Mouse (Mus musculus): Measurements from ENCODE around the gene Usp39. TPM values are rescaled to one million over a fixed set of nuclear protein-coding genes. Genes with fewer than 3 reads are reported as not detected.

The Usp39 gene
- total RNA-seq, 1 experiment, result 76.9 TPM

DNA sequence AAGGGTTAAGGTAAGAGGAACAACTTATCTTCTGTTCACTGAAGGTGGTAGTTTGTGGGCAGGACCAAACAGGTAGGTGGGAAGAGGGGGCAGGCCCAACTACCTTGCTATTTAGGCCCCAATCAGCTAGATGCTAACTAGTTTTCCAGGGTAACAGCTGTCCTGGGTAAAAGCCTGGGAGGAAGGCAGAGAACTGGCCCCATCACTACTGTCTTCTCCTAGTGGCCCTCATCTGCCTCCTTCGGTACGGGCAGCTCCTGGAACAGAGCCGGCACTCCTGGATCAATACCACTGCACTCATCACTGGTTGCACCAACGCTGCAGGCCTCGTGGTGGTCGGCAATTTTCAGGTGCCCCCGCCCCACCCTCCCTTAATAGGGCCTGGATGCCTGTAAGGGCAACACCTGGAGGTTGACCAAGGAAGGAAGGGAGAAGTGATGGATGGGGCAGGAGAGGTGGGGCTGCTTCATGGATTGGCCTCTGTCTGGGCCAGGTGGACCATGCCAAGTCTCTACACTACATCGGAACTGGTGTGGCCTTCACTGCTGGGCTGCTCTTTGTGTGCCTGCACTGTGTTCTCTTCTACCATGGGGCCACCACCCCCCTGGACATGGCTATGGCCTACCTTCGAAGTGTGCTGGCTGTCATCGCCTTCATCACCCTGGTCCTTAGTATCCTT, 13.2 kb upstream of the Usp39 start:
- Histone ChIP-seq H3K9ac (ENCODE audit: insufficient read depth, low read depth, low read length, poor library complexity, severe bottlenecking) (no peak overlapping the region), H3K4me1 (ENCODE audit: control insufficient read depth in 2 of 2, insufficient read depth in 2 of 2, low read length in 2 of 2, poor library complexity in 1 of 2) (peaks cover 0 to 2% of the 10 kb centered on the region in 2 experiments; a peak in 2 of 4 replicates), H3K9me3 (ENCODE audit: control insufficient read depth, insufficient read depth, low read depth, low read length) (no peaks in the 10 kb centered on the region), H3K4me3 (ENCODE audit: insufficient read depth in 1 of 2, low read depth in 1 of 2, low read length in 2 of 2, poor library complexity in 1 of 2, severe bottlenecking in 1 of 2) (no peak overlapping the region), H3K36me3 (ENCODE audit: control insufficient read depth, insufficient read depth, low read length, poor library complexity, severe bottlenecking) (peaks cover 14% of the 10 kb centered on the region), H3K27ac (ENCODE audit: insufficient read depth, low read depth, low read length, poor library complexity, severe bottlenecking) (no peak overlapping the region)
- in situ Hi-C loops (cut with MboI; ENCODE audit: low sequenced_read_pairs in 2 of 2, unreplicated experiment in 2 of 2), result no loop called here
- TF ChIP-seq ZC3H11A (IDR thresholded peaks at IDR 0.05; ENCODE audit: borderline replicate concordance, low read depth, low read length) (no peak), MAFK (IDR thresholded peaks at IDR 0.05; ENCODE audit: insufficient read depth, low read depth, low read length) (no peak), ZNF384 (IDR thresholded peaks at IDR 0.05; ENCODE audit: low read depth, low read length) (no peak), CHD2 (IDR thresholded peaks at IDR 0.05; ENCODE audit: low read depth, low read length) (no peak), HCFC1 (IDR thresholded peaks at IDR 0.05; ENCODE audit: borderline replicate concordance, insufficient read depth, low read length) (no peak)
- no peak for DNase-seq (ENCODE audit: low read depth, low spot score)

DNA sequence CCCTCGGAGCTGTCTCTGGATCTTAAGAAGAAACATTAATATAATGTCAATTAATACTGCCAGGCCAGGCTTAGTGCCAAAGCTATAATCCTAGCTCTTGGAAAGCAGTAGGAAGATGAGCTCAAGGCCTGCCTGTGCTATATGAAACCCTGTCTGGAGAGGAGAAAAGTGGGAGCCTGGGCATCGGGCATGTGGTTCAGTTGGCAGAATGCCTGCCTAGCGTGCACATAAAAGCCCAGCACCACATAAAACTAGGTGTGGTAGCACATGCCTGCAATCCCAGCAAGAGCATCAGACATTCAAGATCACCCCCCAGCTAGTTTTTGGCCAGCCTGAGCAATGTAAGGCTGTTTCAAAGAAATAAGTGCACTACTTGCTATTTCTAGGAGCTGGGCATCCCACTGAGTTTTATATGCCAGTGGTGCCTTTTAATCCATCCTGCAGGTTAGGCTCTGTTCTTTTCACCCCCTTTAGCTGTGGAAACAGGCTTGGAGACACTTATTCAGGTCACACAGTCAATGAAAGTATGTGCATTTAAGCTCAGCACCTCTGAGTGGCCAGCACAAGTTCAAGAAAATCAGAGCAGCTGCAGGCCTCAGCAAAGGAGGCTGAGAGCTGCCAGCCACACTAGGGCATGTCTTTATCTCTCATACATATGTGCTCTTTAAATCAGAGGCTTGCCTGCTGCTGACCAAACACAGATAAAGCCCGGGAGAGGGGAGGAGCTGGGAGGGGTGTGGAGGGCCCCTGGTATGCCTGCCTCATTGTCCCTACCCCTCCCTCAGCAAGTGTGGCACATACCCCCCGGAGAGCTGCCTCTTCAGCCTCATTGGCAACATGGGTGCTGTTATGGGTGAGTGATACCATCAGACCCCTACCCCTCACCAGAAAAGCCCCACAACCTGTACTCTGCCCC, 12.4 kb upstream of the Usp39 start:
- Histone ChIP-seq H3K4me1 (ENCODE audit: control insufficient read depth in 2 of 2, insufficient read depth in 2 of 2, low read length in 2 of 2, poor library complexity in 1 of 2) (peaks cover 0 to 2% of the 10 kb centered on the region in 2 experiments; a peak in 2 of 4 replicates), H3K36me3 (ENCODE audit: control insufficient read depth, insufficient read depth, low read length, poor library complexity, severe bottlenecking) (peaks cover 14% of the 10 kb centered on the region), H3K4me3 (ENCODE audit: insufficient read depth in 1 of 2, low read depth in 1 of 2, low read length in 2 of 2, poor library complexity in 1 of 2, severe bottlenecking in 1 of 2) (no peak overlapping the region), H3K9ac (ENCODE audit: insufficient read depth, low read depth, low read length, poor library complexity, severe bottlenecking) (no peak overlapping the region), H3K9me3 (ENCODE audit: control insufficient read depth, insufficient read depth, low read depth, low read length) (no peaks in the 10 kb centered on the region), H3K27ac (ENCODE audit: insufficient read depth, low read depth, low read length, poor library complexity, severe bottlenecking) (no peak overlapping the region)
- in situ Hi-C loops (cut with MboI; ENCODE audit: low sequenced_read_pairs in 2 of 2, unreplicated experiment in 2 of 2), result no loop called here
- TF ChIP-seq HCFC1 (IDR thresholded peaks at IDR 0.05; ENCODE audit: borderline replicate concordance, insufficient read depth, low read length), result no peak
- TF ChIP-seq ZNF384 (IDR thresholded peaks at IDR 0.05; ENCODE audit: low read depth, low read length), result no peak
- no peak for TF ChIP-seq CHD2 (IDR thresholded peaks at IDR 0.05; ENCODE audit: low read depth, low read length)
- no peak for TF ChIP-seq ZC3H11A (IDR thresholded peaks at IDR 0.05; ENCODE audit: borderline replicate concordance, low read depth, low read length)
- TF ChIP-seq MAFK (IDR thresholded peaks at IDR 0.05; ENCODE audit: insufficient read depth, low read depth, low read length), result no peak
- no peak for DNase-seq (ENCODE audit: low read depth, low spot score)

DNA sequence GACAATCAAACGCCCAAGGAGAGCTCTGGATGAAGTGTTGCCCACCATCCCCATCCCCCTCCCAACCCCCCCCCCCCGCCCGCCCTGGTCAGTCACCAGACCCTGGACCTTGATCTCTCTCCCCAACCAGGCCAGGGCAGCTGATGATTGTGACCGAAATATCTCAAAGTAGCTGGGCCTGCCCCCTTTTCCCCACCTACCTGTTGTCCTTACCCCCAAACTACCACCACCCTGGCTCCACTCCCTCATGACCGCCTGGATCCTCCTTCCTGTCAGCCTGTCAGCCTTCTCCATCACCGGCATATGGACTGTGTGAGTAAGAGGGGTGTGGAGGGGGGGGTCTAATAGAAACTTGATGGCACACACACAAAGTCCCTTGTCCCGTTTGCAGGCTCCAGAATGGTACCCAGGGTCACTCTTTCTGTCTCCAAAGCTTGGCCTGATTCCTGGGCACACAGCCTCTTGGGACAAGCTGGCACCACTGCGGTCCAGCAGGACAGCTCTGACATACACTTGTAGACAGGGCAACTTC, 11.1 kb upstream of the Usp39 start:
- peak overlapping the region; percentile 74; the same call in 1 of the 2 replicates for H3K9ac ChIP-seq (ENCODE audit: insufficient read depth, low read depth, low read length, poor library complexity, severe bottlenecking)
- H3K4me1 ChIP-seq (ENCODE audit: control insufficient read depth in 2 of 2, insufficient read depth in 2 of 2, low read length in 2 of 2, poor library complexity in 1 of 2), result peaks cover 0 to 2% of the 10 kb centered on the region in 2 experiments; a peak in 2 of 4 replicates
- no peak for TF ChIP-seq ZC3H11A (IDR thresholded peaks at IDR 0.05; ENCODE audit: borderline replicate concordance, low read depth, low read length)
- TF ChIP-seq ZNF384 (IDR thresholded peaks at IDR 0.05; ENCODE audit: low read depth, low read length), result no peak
- TF ChIP-seq MAFK (IDR thresholded peaks at IDR 0.05; ENCODE audit: insufficient read depth, low read depth, low read length), result no peak
- no peak for TF ChIP-seq HCFC1 (IDR thresholded peaks at IDR 0.05; ENCODE audit: borderline replicate concordance, insufficient read depth, low read length)
- TF ChIP-seq CHD2 (IDR thresholded peaks at IDR 0.05; ENCODE audit: low read depth, low read length), result no peak
- H3K4me3 ChIP-seq (ENCODE audit: insufficient read depth in 1 of 2, low read depth in 1 of 2, low read length in 2 of 2, poor library complexity in 1 of 2, severe bottlenecking in 1 of 2), result peak overlapping the region; percentile 68 to 86
- no peak overlapping the region for H3K27ac ChIP-seq (ENCODE audit: insufficient read depth, low read depth, low read length, poor library complexity, severe bottlenecking)
- H3K9me3 ChIP-seq (ENCODE audit: control insufficient read depth, insufficient read depth, low read depth, low read length), result no peaks in the 10 kb centered on the region
- no peak for DNase-seq (ENCODE audit: low read depth, low spot score)
- in situ Hi-C loops (cut with MboI; ENCODE audit: low sequenced_read_pairs in 2 of 2, unreplicated experiment in 2 of 2), result no loop called here
- H3K36me3 ChIP-seq (ENCODE audit: control insufficient read depth, insufficient read depth, low read length, poor library complexity, severe bottlenecking), result peaks cover 14% of the 10 kb centered on the region

GRCm38 (mm10) chr6:72355066-72355911, 10.3 kb upstream of the Usp39 start, which contains the start of gene Tmem150a:
Gene Tmem150a, plus strand, starts transcription at chr6:72355447.
- peak; percentile 85 for TF ChIP-seq HCFC1 (IDR thresholded peaks at IDR 0.05; ENCODE audit: borderline replicate concordance, insufficient read depth, low read length)
- no peak for TF ChIP-seq MAFK (IDR thresholded peaks at IDR 0.05; ENCODE audit: insufficient read depth, low read depth, low read length)
- TF ChIP-seq ZNF384 (IDR thresholded peaks at IDR 0.05; ENCODE audit: low read depth, low read length), result no peak
- TF ChIP-seq CHD2 (IDR thresholded peaks at IDR 0.05; ENCODE audit: low read depth, low read length), result no peak
- no peak for TF ChIP-seq ZC3H11A (IDR thresholded peaks at IDR 0.05; ENCODE audit: borderline replicate concordance, low read depth, low read length)
- peak within 1 kb of the TSS; percentile 74 for H3K9ac ChIP-seq (ENCODE audit: insufficient read depth, low read depth, low read length, poor library complexity, severe bottlenecking)
- in situ Hi-C loops (cut with MboI; ENCODE audit: low sequenced_read_pairs in 2 of 2, unreplicated experiment in 2 of 2), result no loop called here
- peaks cover 14% of the 10 kb centered on the region for H3K36me3 ChIP-seq (ENCODE audit: control insufficient read depth, insufficient read depth, low read length, poor library complexity, severe bottlenecking)
- no peaks in the 10 kb centered on the region; a peak in 1 of 4 replicates for H3K4me1 ChIP-seq (ENCODE audit: control insufficient read depth in 2 of 2, insufficient read depth in 2 of 2, low read length in 2 of 2, poor library complexity in 1 of 2)
- peak within 1 kb of the TSS; percentile 68 to 86 for H3K4me3 ChIP-seq (ENCODE audit: insufficient read depth in 1 of 2, low read depth in 1 of 2, low read length in 2 of 2, poor library complexity in 1 of 2, severe bottlenecking in 1 of 2)
- H3K27ac ChIP-seq (ENCODE audit: insufficient read depth, low read depth, low read length, poor library complexity, severe bottlenecking), result no peak within 1 kb of the TSS
- DNase-seq (ENCODE audit: low read depth, low spot score), result peak; percentile 93
- no peaks in the 10 kb centered on the region for H3K9me3 ChIP-seq (ENCODE audit: control insufficient read depth, insufficient read depth, low read depth, low read length)

Measured in ES-E14 (cell line).